ENCODE assay signal across 25 mouse cellular contexts in genomic region chr6:107444336-107444735, GRCm38 (mm10).
A peak's percentile ranks its signal among the peaks of the same experiment; 100 is the strongest.
DNase-seq lines count a peak whose midpoint lies in the region; ATAC-seq and TF ChIP-seq lines count a peak whose summit lies in the region.
"Had no signal": no experiment of that assay in that cellular context is flagged by ENCODE, and none has a peak within 500 bp of the region (broad histone marks: within the 10 kb centered on the region; RNA-seq: fewer than 3 reads in every experiment).

No protein-coding gene starts in this region.

- H3K9ac ChIP-seq in hindbrain, postnatal 0 days (replicated peaks; ENCODE audit: low read length): no peak overlapping the region
- H3K9ac ChIP-seq in liver, embryonic 11.5 days (ENCODE audit: low read depth, low read length): no peak overlapping the region
- H3K9ac ChIP-seq: embryonic facial prominence, embryonic 13.5 days; forebrain, embryonic 13.5 days; hindbrain, embryonic 12.5 days; liver, embryonic 14.5 days; lung, embryonic 14.5 days; neural tube, embryonic 12.5 days had no signal

- TF ChIP-seq CTCF in hindbrain, postnatal 0 days (IDR thresholded peaks at IDR 0.05; ENCODE audit: low read depth): no peak

- no peaks in the 10 kb centered on the region for H3K9me3 ChIP-seq in hindbrain, postnatal 0 days (ENCODE audit: low read length)
- no peaks in the 10 kb centered on the region for H3K9me3 ChIP-seq in hindbrain, embryonic 10.5 days
- H3K9me3 ChIP-seq in liver, embryonic 11.5 days (ENCODE audit: control insufficient read depth, low read length): no peaks in the 10 kb centered on the region
- H3K9me3 ChIP-seq: embryonic facial prominence, embryonic 13.5 days; forebrain, embryonic 13.5 days; hindbrain, embryonic 12.5 days; neural tube, embryonic 12.5 days had no signal

- 55% methylated on average over 3 of the region's 3 CpGs for WGBS in hindbrain, postnatal 0 days
- 85% methylated on average over 3 of the region's 3 CpGs for WGBS in hindbrain, embryonic 10.5 days
- WGBS in liver, embryonic 11.5 days: 78% methylated on average over 3 of the region's 3 CpGs

- no peak for DNase-seq in cerebellum, postnatal 4 days (ENCODE audit: low spot score in 2 of 2)
- DNase-seq in hindbrain, postnatal 0 days (ENCODE audit: low spot score): peak; percentile 27
- no peak for DNase-seq in hindbrain, embryonic 10.5 days (ENCODE audit: low spot score)
- DNase-seq in cerebellum, adult 11-12 months: peak; percentile 91
- peak; percentile 73 to 79 for DNase-seq in cerebellum, postnatal 10 days
- no peak for DNase-seq in liver, embryonic 11.5 days (ENCODE audit: low spot score)
- no peak for DNase-seq in kidney, adult 9 months
- DNase-seq: adrenal gland, adult 8-10 months; gastrocnemius, adult 2 months; kidney, adult 2 months; kidney, postnatal 10 days; lung, embryonic 14.5 days; midbrain, embryonic 14.5 days; right cerebral cortex, postnatal 25 days; thymus, postnatal 14 days had no signal

- H3K27me3 ChIP-seq in hindbrain, postnatal 0 days (ENCODE audit: insufficient read depth, low read length): no peaks in the 10 kb centered on the region
- H3K27me3 ChIP-seq in hindbrain, embryonic 10.5 days (ENCODE audit: insufficient read depth, poor library complexity, severe bottlenecking): no peaks in the 10 kb centered on the region
- H3K27me3 ChIP-seq in liver, embryonic 11.5 days (replicated peaks; ENCODE audit: control insufficient read depth, insufficient read depth, low read length): no peaks in the 10 kb centered on the region
- H3K27me3 ChIP-seq: embryonic facial prominence, embryonic 13.5 days; hindbrain, embryonic 12.5 days; megakaryocyte, embryonic 14.5 days; neural tube, embryonic 12.5 days had no signal

- no peak overlapping the region for H3K4me3 ChIP-seq in hindbrain, postnatal 0 days (ENCODE audit: low read length)
- no peak overlapping the region for H3K4me3 ChIP-seq in hindbrain, embryonic 10.5 days
- no peak overlapping the region for H3K4me3 ChIP-seq in liver, embryonic 11.5 days (ENCODE audit: low read depth, low read length)
- H3K4me3 ChIP-seq: embryonic facial prominence, embryonic 13.5 days; erythroblast, embryonic 14.5 days; forebrain, embryonic 13.5 days; gastrocnemius, adult 2 months; hindbrain, embryonic 12.5 days; megakaryocyte, embryonic 14.5 days; neural tube, embryonic 12.5 days had no signal

- H3K4me1 ChIP-seq in hindbrain, postnatal 0 days (ENCODE audit: insufficient read depth, low read length): 0 out of 2 replicates have a peak, but pooled peaks cover 4% of the 10 kb centered on the region
- no peaks in the 10 kb centered on the region for H3K4me1 ChIP-seq in hindbrain, embryonic 10.5 days (replicated peaks)
- H3K4me1 ChIP-seq in liver, embryonic 11.5 days (replicated peaks; ENCODE audit: control insufficient read depth, insufficient read depth, low read length): no peaks in the 10 kb centered on the region
- H3K4me1 ChIP-seq: embryonic facial prominence, embryonic 13.5 days; forebrain, embryonic 13.5 days; hindbrain, embryonic 12.5 days; megakaryocyte, embryonic 14.5 days; neural tube, embryonic 12.5 days had no signal

- no peak overlapping the region for H3K27ac ChIP-seq in hindbrain, postnatal 0 days
- H3K27ac ChIP-seq in hindbrain, embryonic 10.5 days: no peak overlapping the region
- H3K27ac ChIP-seq in liver, embryonic 11.5 days (ENCODE audit: low read depth, low read length): no peak overlapping the region
- H3K27ac ChIP-seq: embryonic facial prominence, embryonic 13.5 days; forebrain, embryonic 13.5 days; gastrocnemius, adult 2 months; hindbrain, embryonic 12.5 days; liver, embryonic 14.5 days; neural tube, embryonic 12.5 days had no signal

- peak; percentile 96 for ATAC-seq in cerebellum, adult (ENCODE audit: insufficient number of reproducible peaks, low FRiP score, low TSS enrichment)
- ATAC-seq in hindbrain, postnatal 0 days: no peak
- ATAC-seq in liver, embryonic 11.5 days (replicated peaks; ENCODE audit: low FRiP score): no peak
- ATAC-seq: activated CD4-positive, CD25-positive, alpha-beta regulatory T cell, adult 4 months; forebrain, embryonic 13.5 days had no signal

- H3K4me2 ChIP-seq in hindbrain, postnatal 0 days (ENCODE audit: low read depth, low read length): no peak overlapping the region
- no peak overlapping the region for H3K4me2 ChIP-seq in liver, embryonic 11.5 days
- H3K4me2 ChIP-seq: embryonic facial prominence, embryonic 13.5 days; forebrain, embryonic 13.5 days; heart, embryonic 11.5 days; hindbrain, embryonic 12.5 days; lung, embryonic 14.5 days; neural tube, embryonic 12.5 days had no signal

- H3K36me3 ChIP-seq in hindbrain, postnatal 0 days (ENCODE audit: insufficient read depth, low read length): no peaks in the 10 kb centered on the region
- no peaks in the 10 kb centered on the region for H3K36me3 ChIP-seq in hindbrain, embryonic 10.5 days
- H3K36me3 ChIP-seq in liver, embryonic 11.5 days (ENCODE audit: control insufficient read depth, insufficient read depth, low read length): no peaks in the 10 kb centered on the region
- H3K36me3 ChIP-seq: embryonic facial prominence, embryonic 13.5 days; hindbrain, embryonic 12.5 days; neural tube, embryonic 12.5 days had no signal

Comparison
In these comparisons a context has a peak if more than half of its experiments do, and no peak if none do; other contexts are left out.
1. DNase-seq: peak in hindbrain, postnatal 0 days (single experiment), cerebellum, adult 11-12 months (single experiment) and cerebellum, postnatal 10 days (2 of 2); none in cerebellum, postnatal 4 days (0 of 2), hindbrain, embryonic 10.5 days (single experiment), liver, embryonic 11.5 days (single experiment) and kidney, adult 9 months (single experiment).